Mouse (Mus musculus) bone marrow, adult 2 months (tissue): ENCODE results near the gene Racgap1. TPM values are rescaled to one million over a fixed set of nuclear protein-coding genes. Genes with fewer than 3 reads are reported as not detected.

Experiments
- H3K27ac ChIP-seq: fragments of 200-500 bp; 2 replicates; pipeline ENCODE4 v1.5.1; 2012; ENCODE audit warnings: low read depth, mild to moderate bottlenecking, control low read depth, inconsistent platforms, low read length; ENCODE audit not compliant: control insufficient read depth, poor library complexity, insufficient read depth
- H3K4me1 ChIP-seq: fragments of 200-500 bp; 2 replicates; pipeline ENCODE4 v1.6.1; 2011; ENCODE audit warnings: low read length; ENCODE audit not compliant: control insufficient read depth, insufficient read depth
- H3K4me3 ChIP-seq: fragments of 200-500 bp; replicated peaks from 2 replicates; pipeline ENCODE3; 2011; ENCODE audit warnings: mild to moderate bottlenecking, low read depth, low read length, control low read depth; ENCODE audit not compliant: control insufficient read depth
- CTCF ChIP-seq: fragments of 200-500 bp; IDR thresholded peaks from 2 replicates; pipeline ENCODE4 v1.5.1; 2011; ENCODE audit warnings: low read length, control low read depth; ENCODE audit not compliant: control insufficient read depth, insufficient read depth
- POLR2A ChIP-seq: fragments of 200-500 bp; IDR thresholded peaks from 2 replicates; pipeline ENCODE4 v1.6.1; 2011; ENCODE audit warnings: low read depth, mild to moderate bottlenecking, control low read depth, low read length, borderline replicate concordance; ENCODE audit not compliant: control insufficient read depth
- WGBS: fragments of 180-500 bp; shearing (Covaris S2); methylation state at CpG from one replicate; pipeline ENCODE4 v1.1.7; 2018; 5-methylcytosine and 5-hydroxymethylcytosine counted together
- polyA plus RNA-seq: library from polyadenylated mRNA; stranded (reverse); fragments of >200 nt; gene quantifications from 2 replicates; pipeline ENCODE4 v1.2.4, GENCODE M21; 2011; ENCODE audit warnings: low replicate concordance; ENCODE audit not compliant: missing spikeins, insufficient read depth, insufficient read length

The Racgap1 gene
- polyA plus RNA-seq, 1 experiment, result 66.4 TPM

- no peak overlapping the region for H3K27ac ChIP-seq
- WGBS, result 79% methylated on average over 6 of the region's 6 CpGs
- no peak for TF ChIP-seq POLR2A
- TF ChIP-seq CTCF, result no peak
- peaks cover 3% of the 10 kb centered on the region; the same call in 1 of the 2 replicates for H3K4me1 ChIP-seq
- H3K4me3 ChIP-seq, result peak overlapping the region; percentile 22
Observed at GRCm38 (mm10) chr15:99649067-99649761, 2.2 kb downstream of the Racgap1 start.

- 75% methylated on average over 4 of the region's 4 CpGs for WGBS
- peaks cover 3% of the 10 kb centered on the region; the same call in 1 of the 2 replicates for H3K4me1 ChIP-seq
- no peak overlapping the region for H3K27ac ChIP-seq
- no peak overlapping the region for H3K4me3 ChIP-seq
- TF ChIP-seq CTCF (no peak), POLR2A (no peak)
Observed at GRCm38 (mm10) chr15:99648326-99648725, 3.1 kb downstream of the Racgap1 start.

GRCm38 (mm10) chr15:99644776-99645175 lies 6.7 kb downstream of the Racgap1 start:
- TF ChIP-seq POLR2A (no peak), CTCF (no peak)
- H3K4me1 ChIP-seq, result peaks cover 1% of the 10 kb centered on the region; the same call in 1 of the 2 replicates
- no peak overlapping the region for H3K27ac ChIP-seq
- 74% methylated on average over 7 of the region's 7 CpGs for WGBS
- no peak overlapping the region for H3K4me3 ChIP-seq

DNA sequence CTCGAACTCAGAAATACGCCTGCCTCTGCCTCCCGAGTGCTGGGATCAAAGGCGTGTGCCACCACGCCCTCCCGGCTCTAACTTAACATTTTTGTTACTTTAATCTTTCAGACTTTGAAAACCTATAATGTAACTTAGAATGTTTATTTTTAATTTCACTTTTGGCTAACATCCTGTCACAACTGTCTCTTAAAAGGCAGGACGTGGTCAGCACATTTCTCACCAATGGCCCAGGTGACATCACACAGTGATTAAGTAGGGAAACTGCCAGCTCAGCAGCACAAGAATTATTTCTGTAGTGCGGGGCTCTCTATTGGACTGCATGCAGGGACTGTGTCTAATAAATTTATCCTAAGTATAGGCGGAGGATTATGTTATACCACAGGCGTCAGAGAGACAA lies 7.6 kb downstream of the Racgap1 start:
- Histone ChIP-seq H3K4me3 (no peak overlapping the region), H3K4me1 (peaks cover 1% of the 10 kb centered on the region; the same call in 1 of the 2 replicates), H3K27ac (no peak overlapping the region)
- 81% methylated on average over 10 of the region's 10 CpGs for WGBS
- TF ChIP-seq CTCF (no peak), POLR2A (no peak)

GRCm38 (mm10) chr15:99642622-99643021 lies 8.8 kb downstream of the Racgap1 start:
- WGBS, result 55% methylated on average over 6 of the region's 6 CpGs
- TF ChIP-seq CTCF, result no peak
- TF ChIP-seq POLR2A, result no peak
- Histone ChIP-seq H3K4me3 (no peak overlapping the region), H3K27ac (peak overlapping the region; percentile 60; the same call in 1 of the 2 replicates), H3K4me1 (peaks cover 1% of the 10 kb centered on the region; the same call in 1 of the 2 replicates)

DNA sequence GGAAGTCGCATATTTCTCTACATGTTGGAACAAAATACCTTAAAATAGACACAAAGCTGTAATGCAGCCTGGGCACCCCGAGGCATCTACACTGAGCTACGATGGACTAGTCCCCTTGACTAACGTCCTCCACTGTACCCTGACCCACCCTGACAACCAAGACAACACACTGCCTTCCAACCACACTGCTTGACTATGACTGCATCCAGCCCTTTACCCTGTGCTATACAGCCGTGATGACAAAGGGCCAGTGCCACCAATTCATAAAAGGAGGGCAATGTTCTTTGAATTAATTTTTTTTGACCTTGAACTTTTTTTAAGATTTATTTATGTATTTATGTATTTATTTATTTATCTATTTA lies 13.4 kb downstream of the Racgap1 start:
- no peak overlapping the region for H3K27ac ChIP-seq
- WGBS, result 96% methylated on average over 5 of the region's 5 CpGs
- H3K4me1 ChIP-seq, result no peaks in the 10 kb centered on the region
- no peak for TF ChIP-seq POLR2A
- no peak for TF ChIP-seq CTCF
- no peak overlapping the region for H3K4me3 ChIP-seq

DNA sequence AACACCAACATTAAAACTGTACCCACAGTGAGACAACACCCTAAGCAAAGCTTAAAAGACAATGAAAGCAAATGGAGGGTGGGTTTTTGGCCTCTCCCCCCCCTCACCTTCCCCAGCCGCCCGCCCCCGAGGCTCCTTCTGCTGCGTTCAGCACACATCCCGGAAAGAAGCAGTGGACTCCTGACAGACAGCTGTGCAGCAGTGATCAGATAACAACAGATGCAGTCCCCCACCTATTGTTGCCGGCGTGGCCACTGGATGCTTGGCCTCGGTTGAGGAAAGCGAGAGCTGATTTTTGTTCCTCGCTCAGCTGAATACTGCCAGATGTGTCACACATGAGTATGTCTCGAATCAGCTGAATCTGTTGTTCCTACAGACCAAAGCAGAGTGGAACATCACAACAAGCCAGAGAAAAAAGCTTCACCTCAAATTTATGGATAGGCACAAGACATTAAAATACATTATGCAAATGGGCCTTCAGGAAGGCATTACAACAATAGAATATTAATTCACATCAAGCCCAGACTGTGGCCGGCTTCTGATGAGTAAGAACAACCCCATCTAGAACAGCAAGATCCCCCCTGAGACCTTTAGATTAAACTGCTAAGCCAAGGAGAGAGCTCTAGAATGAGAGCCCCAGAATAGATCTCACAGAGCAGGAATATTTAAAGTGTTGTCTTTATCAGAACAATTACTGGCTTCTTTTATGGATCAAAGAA lies 13.9 kb downstream of the Racgap1 start:
- 95% methylated on average over 12 of the region's 12 CpGs for WGBS
- no peak for TF ChIP-seq CTCF
- TF ChIP-seq POLR2A, result no peak
- H3K27ac ChIP-seq, result no peak overlapping the region
- no peak overlapping the region for H3K4me3 ChIP-seq
- no peaks in the 10 kb centered on the region for H3K4me1 ChIP-seq

GRCm38 (mm10) chr15:99634702-99635101 lies 16.8 kb downstream of the Racgap1 start:
- TF ChIP-seq POLR2A (no peak), CTCF (no peak)
- Histone ChIP-seq H3K4me1 (no peaks in the 10 kb centered on the region), H3K27ac (no peak overlapping the region), H3K4me3 (no peak overlapping the region)
- 51% methylated on average over 7 of the region's 7 CpGs for WGBS
